Comparison of ENCODE assay signal across 23 mouse cellular contexts in the genomic region with DNA sequence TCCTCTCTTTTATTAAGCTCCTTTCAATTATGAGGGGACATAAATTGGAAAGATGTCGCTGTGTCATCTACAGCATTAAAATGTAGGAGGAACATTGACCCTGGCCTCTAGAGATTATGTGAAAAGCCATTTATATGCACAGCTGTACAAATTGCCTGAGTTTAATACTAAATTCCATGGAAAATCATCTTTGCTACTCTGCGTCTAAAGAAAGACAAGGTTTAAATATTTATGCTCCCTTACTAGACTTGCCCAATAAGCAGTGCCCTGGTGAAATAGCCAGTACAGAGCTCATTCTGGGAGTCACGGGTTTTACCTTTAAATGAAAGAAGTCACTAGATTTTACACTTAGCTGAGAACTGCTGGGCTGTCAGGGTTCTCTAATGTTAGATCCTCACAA.
"Had no signal": no experiment of that assay in that cellular context is flagged by ENCODE, and none has a peak within 500 bp of the region (broad histone marks: within the 10 kb centered on the region; RNA-seq: fewer than 3 reads in every experiment).

No protein-coding gene starts in this region.

- ATAC-seq: intestine, embryonic 15.5 days; liver, embryonic 12.5 days had no signal

- H3K27ac ChIP-seq: intestine, embryonic 15.5 days; kidney, embryonic 15.5 days; layer of hippocampus, adult 2 months; limb, embryonic 10.5 days; limb, embryonic 13.5 days; liver, embryonic 12.5 days; liver, embryonic 15.5 days; lung, embryonic 15.5 days; stomach, postnatal 0 days had no signal

- H3K9ac ChIP-seq: intestine, embryonic 15.5 days; kidney, embryonic 15.5 days; limb, embryonic 13.5 days; liver, embryonic 12.5 days; liver, embryonic 15.5 days; lung, embryonic 15.5 days had no signal

- H3K4me1 ChIP-seq: intestine, embryonic 15.5 days; kidney, embryonic 15.5 days; limb, embryonic 10.5 days; limb, embryonic 13.5 days; liver, embryonic 12.5 days; liver, embryonic 15.5 days; lung, embryonic 15.5 days had no signal

- H3K4me3 ChIP-seq: intestine, embryonic 15.5 days; kidney, embryonic 15.5 days; layer of hippocampus, adult 2 months; limb, embryonic 10.5 days; limb, embryonic 13.5 days; liver, embryonic 12.5 days; liver, embryonic 15.5 days; lung, embryonic 15.5 days had no signal

- DNase-seq: kidney, adult 11 months; kidney, adult 8-10 months; kidney, postnatal 25 days; layer of hippocampus, adult 9-11 months; liver; lung, adult 18-20 months; lung, postnatal 14 days; lung, postnatal 4 days; right cerebral cortex, adult 18-20 months; right cerebral cortex, postnatal 14 days; right cerebral cortex, postnatal 4 days; thymus, adult 2 months; thymus, postnatal 14 days; thymus, postnatal 4 days had no signal

- H3K9me3 ChIP-seq: intestine, embryonic 15.5 days; kidney, embryonic 15.5 days; limb, embryonic 10.5 days; limb, embryonic 13.5 days; liver, embryonic 12.5 days; liver, embryonic 15.5 days; lung, embryonic 15.5 days had no signal

- H3K27me3 ChIP-seq: intestine, embryonic 15.5 days; kidney, embryonic 15.5 days; limb, embryonic 13.5 days; liver, embryonic 12.5 days; liver, embryonic 15.5 days; lung, embryonic 15.5 days had no signal

- H3K36me3 ChIP-seq: intestine, embryonic 15.5 days; kidney, embryonic 15.5 days; limb, embryonic 10.5 days; limb, embryonic 13.5 days; liver, embryonic 12.5 days; liver, embryonic 15.5 days; lung, embryonic 15.5 days had no signal

- H3K4me2 ChIP-seq: intestine, embryonic 15.5 days; kidney, embryonic 15.5 days; limb, embryonic 13.5 days; liver, embryonic 12.5 days; liver, embryonic 15.5 days; lung, embryonic 15.5 days had no signal
